Mouse (Mus musculus): ENCODE data around the gene Dnah2.

DNA sequence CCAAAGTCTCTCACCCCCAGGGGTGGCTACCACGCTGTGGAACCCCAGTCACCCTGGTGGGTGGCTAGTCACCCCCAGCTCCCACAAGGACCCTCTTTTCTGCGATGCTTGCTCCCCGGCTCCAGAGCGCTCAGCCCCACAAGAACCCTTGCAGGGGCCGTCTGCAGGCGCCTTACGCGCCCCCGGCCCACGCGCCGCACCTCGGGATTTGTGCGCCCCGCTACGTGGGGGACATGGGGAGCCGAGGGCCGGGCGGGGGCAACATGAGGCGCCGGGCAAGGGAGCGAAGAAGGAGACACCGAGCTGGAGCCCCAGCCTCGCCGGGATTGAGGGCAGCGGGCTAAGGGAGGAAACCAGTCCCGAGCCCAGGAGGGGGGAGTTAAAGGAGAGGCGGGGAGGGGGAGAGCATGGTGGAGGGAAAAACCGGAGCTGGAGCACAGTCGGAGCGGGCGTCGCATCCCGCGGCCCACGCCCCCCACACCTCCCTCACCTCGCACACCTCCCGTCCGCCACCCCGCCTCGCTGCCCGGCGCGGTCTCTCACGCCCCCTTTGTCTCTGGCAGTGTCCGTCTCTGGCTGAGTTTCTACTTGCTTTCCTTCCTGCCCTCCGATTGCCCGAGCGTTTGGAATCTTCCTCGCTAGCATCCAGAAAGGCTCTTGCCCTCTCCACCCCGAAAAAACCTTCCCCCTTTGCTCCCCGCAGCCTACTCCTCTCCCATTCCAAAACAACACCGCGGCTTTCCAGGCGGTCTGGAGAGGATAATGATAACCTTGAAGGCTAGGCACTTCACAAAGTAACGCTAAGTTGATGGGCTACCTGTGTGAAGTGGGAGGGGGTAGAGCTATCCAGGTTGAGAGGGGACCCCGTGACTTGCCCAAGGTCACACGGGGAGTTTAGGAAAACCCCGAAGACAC, 11.2 kb upstream of the Dnah2 start, which contains the start of gene Efnb3:
- TF ChIP-seq POLR2A (IDR thresholded peaks at IDR 0.05; ENCODE audit: borderline replicate concordance, control insufficient read depth, low read depth, low read length), result no peak
- no peak for TF ChIP-seq CTCF (IDR thresholded peaks at IDR 0.05; ENCODE audit: control insufficient read depth, insufficient read depth, low read length)
